Mouse (Mus musculus) cerebellum, postnatal 14 days (tissue): ENCODE data around the gene Drd1.
A peak's percentile ranks its signal among the peaks of the same experiment; 100 is the strongest.

Experiments
- DNase-seq, 2 experiments: peaks; one replicate each; pipeline ENCODE4 v3.0.0; 2021; ENCODE audit warnings: mixed read lengths in 2 of 2

Gene Drd1

GRCm38 (mm10) chr13:54073066-54073465 lies 17.6 kb upstream of the Drd1 start:
- no peak for DNase-seq

- DNase-seq = no peak
These were observed 17.1 kb upstream of the Drd1 start for GRCm38 (mm10) chr13:54072526-54073057.

GRCm38 (mm10) chr13:54071606-54072331 lies 16.3 kb upstream of the Drd1 start, which contains the start of gene Sfxn1:
Sfxn1 (plus strand) TSS chr13:54071869.
- peak; percentile 77 to 83 for DNase-seq

- DNase-seq = no peak
These were observed 15.5 kb upstream of the Drd1 start for GRCm38 (mm10) chr13:54071011-54071410.

- no peak for DNase-seq
These were observed 12.2 kb upstream of the Drd1 start for GRCm38 (mm10) chr13:54067617-54068166.

- DNase-seq = no peak
These were observed 10.7 kb upstream of the Drd1 start for GRCm38 (mm10) chr13:54066081-54066746.

- DNase-seq = peak; percentile 58 to 63
These were observed 7.8 kb upstream of the Drd1 start for GRCm38 (mm10) chr13:54063292-54063691.

GRCm38 (mm10) chr13:54062068-54062467 lies 6.6 kb upstream of the Drd1 start:
- DNase-seq = peak; percentile 29 to 31

- peak; percentile 25 to 35 for DNase-seq
These were observed 543 bp downstream of the Drd1 start for GRCm38 (mm10) chr13:54054962-54055361.

GRCm38 (mm10) chr13:54051641-54052040 lies 3.9 kb downstream of the Drd1 start:
- no peak for DNase-seq

GRCm38 (mm10) chr13:54048679-54049352 lies 6.7 kb downstream of the Drd1 start:
- DNase-seq = no peak

- DNase-seq = peak; percentile 64 to 72
These were observed 15.2 kb downstream of the Drd1 start for GRCm38 (mm10) chr13:54040256-54040655.

- DNase-seq = no peak
These were observed 17.6 kb downstream of the Drd1 start for GRCm38 (mm10) chr13:54037936-54038335.

GRCm38 (mm10) chr13:54035541-54035940 lies 20.0 kb downstream of the Drd1 start:
- peak in 1 of 2 experiments; percentile 23 for DNase-seq

- no peak for DNase-seq
These were observed 21.9 kb downstream of the Drd1 start for GRCm38 (mm10) chr13:54033653-54034052.

GRCm38 (mm10) chr13:54027079-54027478 lies 28.4 kb downstream of the Drd1 start:
- DNase-seq = no peak

GRCm38 (mm10) chr13:54023311-54023710 lies 32.2 kb downstream of the Drd1 start:
- DNase-seq = peak; percentile 67 to 72

GRCm38 (mm10) chr13:54008716-54009115 lies 46.8 kb downstream of the Drd1 start:
- DNase-seq = no peak
